28 mouse cellular contexts compared by ENCODE assay signal in the genomic region with DNA sequence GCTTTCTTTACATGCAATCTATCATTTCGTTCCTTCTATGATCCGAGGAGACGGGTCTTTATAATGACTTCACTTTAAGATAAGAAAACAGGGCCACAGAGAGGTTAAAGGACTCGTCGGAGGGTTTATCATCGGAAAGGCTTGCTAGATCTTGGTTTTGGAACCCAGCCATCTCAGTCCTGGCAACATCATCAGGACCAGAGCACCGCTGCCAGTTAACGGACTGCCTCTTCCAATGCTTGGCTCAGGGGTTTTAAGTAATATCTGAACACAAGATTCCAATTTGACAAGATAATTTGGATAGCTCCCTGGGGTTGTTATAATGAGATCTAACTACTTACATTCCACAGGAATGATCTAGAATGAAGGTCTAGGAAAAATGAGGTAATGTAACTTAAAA. TPM values are rescaled to one million over a fixed set of nuclear protein-coding genes. Genes with fewer than 3 reads are reported as not detected.
DNase-seq lines count a peak whose midpoint lies in the region; ATAC-seq and TF ChIP-seq lines count a peak whose summit lies in the region.
"Had no signal": no experiment of that assay in that cellular context is flagged by ENCODE, and none has a peak within 500 bp of the region (broad histone marks: within the 10 kb centered on the region; RNA-seq: fewer than 3 reads in every experiment).

No protein-coding gene starts in this region.

- no peaks in the 10 kb centered on the region for H3K27me3 ChIP-seq in forebrain, postnatal 0 days (ENCODE audit: insufficient read depth, low read length)
- H3K27me3 ChIP-seq in forebrain, embryonic 13.5 days = no peaks in the 10 kb centered on the region
- H3K27me3 ChIP-seq in liver, adult 2 months (ENCODE audit: control insufficient read depth, insufficient read depth, low read length) = no peaks in the 10 kb centered on the region
- no peaks in the 10 kb centered on the region for H3K27me3 ChIP-seq in liver, postnatal 0 days (ENCODE audit: insufficient read depth, low read length)
- H3K27me3 ChIP-seq: CH12.LX; embryonic facial prominence, embryonic 15.5 days; forebrain, embryonic 12.5 days; heart, embryonic 12.5 days; kidney, embryonic 15.5 days; limb, embryonic 15.5 days; midbrain, embryonic 13.5 days; neural tube, embryonic 15.5 days had no signal

- peak; percentile 24 for DNase-seq in forebrain, postnatal 0 days
- DNase-seq in liver, adult 2 months (ENCODE audit: extremely low read depth, low read depth, low spot score) = peak; percentile 59
- no peak for DNase-seq in liver, postnatal 0 days
- DNase-seq in Muller cell, postnatal 12 days (ENCODE audit: inconsistent ontology term) = peak; percentile 37
- peak; percentile 52 for DNase-seq in brain, embryonic 14.5 days (ENCODE audit: low read depth)
- DNase-seq in ovary, adult 18-20 months (ENCODE audit: low spot score) = no peak
- DNase-seq: adrenal gland, postnatal 36 days; B cell, adult 2 months; cerebellum, adult 8-10 months; heart, adult 2 months; heart, postnatal 4 days; kidney, adult 18-20 months; kidney, postnatal 25 days had no signal

- no peak overlapping the region for H3K4me2 ChIP-seq in forebrain, postnatal 0 days (ENCODE audit: low read depth)
- no peak overlapping the region for H3K4me2 ChIP-seq in forebrain, embryonic 13.5 days
- no peak overlapping the region for H3K4me2 ChIP-seq in liver, postnatal 0 days (ENCODE audit: low read depth, low read length)
- H3K4me2 ChIP-seq: embryonic facial prominence, embryonic 15.5 days; forebrain, embryonic 12.5 days; heart, embryonic 12.5 days; hindbrain, embryonic 14.5 days; kidney, embryonic 15.5 days; limb, embryonic 15.5 days; lung, embryonic 15.5 days; midbrain, embryonic 13.5 days; neural tube, embryonic 15.5 days had no signal

- TF ChIP-seq EP300 in liver, postnatal 0 days (IDR thresholded peaks at IDR 0.05; ENCODE audit: low read depth) = no peak

- H3K4me1 ChIP-seq in forebrain, postnatal 0 days (ENCODE audit: insufficient read depth) = no peaks in the 10 kb centered on the region
- peaks cover 7% of the 10 kb centered on the region; the same call in 1 of the 2 replicates for H3K4me1 ChIP-seq in forebrain, embryonic 13.5 days
- peaks cover 10% of the 10 kb centered on the region for H3K4me1 ChIP-seq in liver, adult 2 months (ENCODE audit: control insufficient read depth, insufficient read depth, low read length)
- H3K4me1 ChIP-seq in liver, postnatal 0 days (ENCODE audit: insufficient read depth) = no peaks in the 10 kb centered on the region

- TF ChIP-seq CTCF in forebrain, postnatal 0 days (IDR thresholded peaks at IDR 0.05; ENCODE audit: low read depth) = no peak
- TF ChIP-seq CTCF in liver, adult 2 months (IDR thresholded peaks at IDR 0.05; ENCODE audit: low read depth, low read length) = no peak
- TF ChIP-seq CTCF in liver, postnatal 0 days (IDR thresholded peaks at IDR 0.05; ENCODE audit: low read depth) = no peak
- TF ChIP-seq CTCF in brain, embryonic 14.5 days (IDR thresholded peaks at IDR 0.05; ENCODE audit: borderline replicate concordance, extremely low read depth, insufficient read depth, insufficient read length) = no peak

- peaks cover 15% of the 10 kb centered on the region; the same call in 1 of the 2 replicates for H3K79me2 ChIP-seq in liver, adult 2 months (ENCODE audit: control insufficient read depth, insufficient read depth, low read length)

- no peak overlapping the region for H3K27ac ChIP-seq in forebrain, postnatal 0 days (ENCODE audit: low read depth, low read length)
- no peak overlapping the region for H3K27ac ChIP-seq in forebrain, embryonic 13.5 days
- no peak overlapping the region for H3K27ac ChIP-seq in liver, adult 2 months (replicated peaks; ENCODE audit: insufficient read depth, low read depth, low read length)
- no peak overlapping the region for H3K27ac ChIP-seq in liver, postnatal 0 days (ENCODE audit: low read depth)
- H3K27ac ChIP-seq: embryonic facial prominence, embryonic 15.5 days; forebrain, embryonic 12.5 days; heart, adult 2 months; hindbrain, embryonic 14.5 days; kidney, embryonic 15.5 days; limb, embryonic 10.5 days; limb, embryonic 15.5 days; liver, embryonic 14.5 days; lung, embryonic 15.5 days; midbrain, embryonic 13.5 days; neural tube, embryonic 15.5 days had no signal

- no peak for TF ChIP-seq POLR2A in liver, adult 2 months (IDR thresholded peaks at IDR 0.05; ENCODE audit: extremely low read depth, insufficient read depth, low read length)
- TF ChIP-seq POLR2A in brain, embryonic 14.5 days (IDR thresholded peaks at IDR 0.05; ENCODE audit: borderline replicate concordance, extremely low read depth, insufficient read depth, insufficient read length, poor library complexity, severe bottlenecking) = no peak

- WGBS in forebrain, postnatal 0 days = 47% methylated on average over 8 of the region's 8 CpGs
- WGBS in forebrain, embryonic 13.5 days = 72% methylated on average over 8 of the region's 8 CpGs
- 30% methylated on average over 8 of the region's 8 CpGs for WGBS in liver, adult 2 months
- WGBS in liver, postnatal 0 days (ENCODE audit: insufficient replicate concordance) = 61% methylated on average over 8 of the region's 8 CpGs

- no peak overlapping the region for H3K9ac ChIP-seq in forebrain, postnatal 0 days
- no peak overlapping the region for H3K9ac ChIP-seq in forebrain, embryonic 13.5 days
- no peak overlapping the region for H3K9ac ChIP-seq in liver, adult 2 months (ENCODE audit: low read depth, low read length)
- no peak overlapping the region for H3K9ac ChIP-seq in liver, postnatal 0 days (replicated peaks)
- H3K9ac ChIP-seq: embryonic facial prominence, embryonic 15.5 days; forebrain, embryonic 12.5 days; heart, embryonic 12.5 days; hindbrain, embryonic 14.5 days; kidney, embryonic 15.5 days; limb, embryonic 15.5 days; liver, embryonic 14.5 days; lung, embryonic 15.5 days; midbrain, embryonic 13.5 days; neural tube, embryonic 15.5 days had no signal

- H3K9me3 ChIP-seq in forebrain, postnatal 0 days (ENCODE audit: low read length) = no peaks in the 10 kb centered on the region
- H3K9me3 ChIP-seq in forebrain, embryonic 13.5 days (replicated peaks) = no peaks in the 10 kb centered on the region
- H3K9me3 ChIP-seq in liver, postnatal 0 days (ENCODE audit: low read length) = no peaks in the 10 kb centered on the region
- H3K9me3 ChIP-seq: embryonic facial prominence, embryonic 15.5 days; forebrain, embryonic 12.5 days; heart, embryonic 12.5 days; kidney, embryonic 15.5 days; limb, embryonic 10.5 days; limb, embryonic 15.5 days; lung, embryonic 15.5 days; megakaryocyte, embryonic 14.5 days; midbrain, embryonic 13.5 days; neural tube, embryonic 15.5 days had no signal

- no peak for ATAC-seq in forebrain, postnatal 0 days
- ATAC-seq in forebrain, embryonic 13.5 days = no peak
- ATAC-seq in liver, postnatal 0 days = no peak
- ATAC-seq in CD4-positive, CD25-positive, alpha-beta regulatory T cell, adult 4 months = no peak
- ATAC-seq: midbrain, embryonic 13.5 days had no signal

- no peak overlapping the region for H3K4me3 ChIP-seq in forebrain, postnatal 0 days (ENCODE audit: low read depth, low read length)
- no peak overlapping the region for H3K4me3 ChIP-seq in forebrain, embryonic 13.5 days
- no peak overlapping the region for H3K4me3 ChIP-seq in liver, adult 2 months (ENCODE audit: insufficient read depth, low read depth, low read length)
- H3K4me3 ChIP-seq in liver, postnatal 0 days (ENCODE audit: low read depth, low read length) = no peak overlapping the region
- H3K4me3 ChIP-seq: embryonic facial prominence, embryonic 15.5 days; forebrain, embryonic 12.5 days; heart, adult 2 months; heart, embryonic 12.5 days; kidney, embryonic 15.5 days; limb, embryonic 10.5 days; limb, embryonic 15.5 days; lung, embryonic 15.5 days; megakaryocyte, embryonic 14.5 days; midbrain, embryonic 13.5 days; neural tube, embryonic 15.5 days had no signal

- no peaks in the 10 kb centered on the region for H3K36me3 ChIP-seq in forebrain, postnatal 0 days (ENCODE audit: insufficient read depth)
- H3K36me3 ChIP-seq in forebrain, embryonic 13.5 days (ENCODE audit: poor library complexity, severe bottlenecking) = peaks cover 15% of the 10 kb centered on the region; the same call in 1 of the 2 replicates
- 0 out of 2 replicates have a peak, but pooled peaks cover 2% of the 10 kb centered on the region for H3K36me3 ChIP-seq in liver, adult 2 months (ENCODE audit: control insufficient read depth, insufficient read depth, low read length)
- H3K36me3 ChIP-seq in liver, postnatal 0 days (replicated peaks; ENCODE audit: insufficient read depth, low read length) = peaks cover 5% of the 10 kb centered on the region; the same call in 1 of the 2 replicates
- H3K36me3 ChIP-seq: embryonic facial prominence, embryonic 15.5 days; lung, embryonic 15.5 days; midbrain, embryonic 13.5 days; neural tube, embryonic 15.5 days had no signal

RNA-seq across cellular contexts. Expression of gene Sh3pxd2a, which starts 45.0 kb away (rescaled TPM):
- total RNA-seq in forebrain, postnatal 0 days (2014; rRNA removed) = 16.1 and 20.8 TPM in 2 replicates
- polyA plus RNA-seq in forebrain, postnatal 0 days (2015; fragmentation: Nextera tagmentation; extraction: Ambion mirVana) = 0.98 and 1.2 TPM in 2 replicates
- 3.0 and 3.6 TPM in 2 replicates for polyA plus RNA-seq in forebrain, embryonic 13.5 days (2015; fragmentation: Nextera tagmentation; extraction: Ambion mirVana)
- total RNA-seq in liver, adult 2 months (2014; rRNA removed) = 4.2 and 7.0 TPM in 2 replicates
- 10.0 and 13.9 TPM in 2 replicates for polyA plus RNA-seq in liver, adult 2 months (2012; rRNA removed)
- 0.82 and 0.95 TPM in 2 replicates for polyA plus RNA-seq in liver, postnatal 0 days (2015; fragmentation: Nextera tagmentation; extraction: Ambion mirVana)
- polyA plus RNA-seq in brain, embryonic 14.5 days (2012; rRNA removed) = 10.1 and 14.5 TPM in 2 replicates
- 1 to 10 TPM in 1 of 2 experiments, under 1 TPM in 1; 0.60 to 1.9 TPM for polyA plus RNA-seq in CD4-positive, CD25-positive, alpha-beta regulatory T cell, adult 4 months (2017; shearing (Covaris generic))

Comparison
In these comparisons a context has a peak if more than half of its experiments do, and no peak if none do; other contexts are left out.
1. DNase-seq: peak in forebrain, postnatal 0 days (single experiment), liver, adult 2 months (single experiment), Muller cell, postnatal 12 days (single experiment) and brain, embryonic 14.5 days (single experiment); none in liver, postnatal 0 days (single experiment) and ovary, adult 18-20 months (single experiment).